Mouse (Mus musculus) limb, embryonic 15.5 days (tissue): Measurements from ENCODE around the gene Tnfaip1. TPM values are rescaled to one million over a fixed set of nuclear protein-coding genes. Genes with fewer than 3 reads are reported as not detected.
"Not testable (repeated sequence)": the region's sequence is repeated elsewhere in the genome, so short reads cannot be mapped to it uniquely, and the experiment has no call there.

ENCODE experiments used
- ATAC-seq: fragments of 200-750 bp; cut with Nextera tagmentation; 2 replicates; pipeline ENCODE4 v1.8.0; 2017; ENCODE audit warnings: low read depth, moderate TSS enrichment; ENCODE audit not compliant: insufficient number of reproducible peaks, low FRiP score, low TSS enrichment
- H3K27ac ChIP-seq: fragments of 300-500 bp; sonication (generic); 2 replicates; pipeline ENCODE4 v1.5.1; 2015; ENCODE audit warnings: moderate library complexity, mild to moderate bottlenecking, inconsistent platforms
- H3K27me3 ChIP-seq: fragments of 300-500 bp; sonication (generic); 2 replicates; pipeline ENCODE4 v1.6.1; 2015; ENCODE audit warnings: inconsistent platforms
- H3K36me3 ChIP-seq: fragments of 300-500 bp; sonication (generic); 2 replicates; pipeline ENCODE4 v1.6.1; 2015; ENCODE audit warnings: inconsistent platforms
- H3K4me1 ChIP-seq: fragments of 300-500 bp; sonication (generic); 2 replicates; pipeline ENCODE4 v1.6.1; 2015; ENCODE audit warnings: inconsistent platforms
- H3K4me2 ChIP-seq: fragments of 300-500 bp; sonication (generic); 2 replicates; pipeline ENCODE4 v1.6.1; 2015; ENCODE audit warnings: mild to moderate bottlenecking, inconsistent platforms
- H3K4me3 ChIP-seq: fragments of 300-500 bp; sonication (generic); 2 replicates; pipeline ENCODE4 v1.5.1; 2015; ENCODE audit warnings: mild to moderate bottlenecking, inconsistent platforms
- H3K9ac ChIP-seq: fragments of 300-500 bp; sonication (generic); 2 replicates; pipeline ENCODE4 v1.6.1; 2015; ENCODE audit warnings: inconsistent platforms
- H3K9me3 ChIP-seq: fragments of 300-500 bp; sonication (generic); 2 replicates; pipeline ENCODE4 v1.6.1; 2016; ENCODE audit warnings: inconsistent platforms
- WGBS: fragments of 180-500 bp; shearing (Covaris S2); methylation state at CpG from one replicate; pipeline ENCODE4 v1.1.7; 2015; 5-methylcytosine and 5-hydroxymethylcytosine counted together
- polyA plus RNA-seq: library from polyadenylated mRNA; unstranded; fragments of >200 nt; fragmentation: Nextera tagmentation; extraction: Ambion mirVana; gene quantifications from 2 replicates; pipeline ENCODE4 v1.2.1, GENCODE M21; 2015

Gene Tnfaip1
- 95.1 and 95.3 TPM in 2 replicates for polyA plus RNA-seq

DNA sequence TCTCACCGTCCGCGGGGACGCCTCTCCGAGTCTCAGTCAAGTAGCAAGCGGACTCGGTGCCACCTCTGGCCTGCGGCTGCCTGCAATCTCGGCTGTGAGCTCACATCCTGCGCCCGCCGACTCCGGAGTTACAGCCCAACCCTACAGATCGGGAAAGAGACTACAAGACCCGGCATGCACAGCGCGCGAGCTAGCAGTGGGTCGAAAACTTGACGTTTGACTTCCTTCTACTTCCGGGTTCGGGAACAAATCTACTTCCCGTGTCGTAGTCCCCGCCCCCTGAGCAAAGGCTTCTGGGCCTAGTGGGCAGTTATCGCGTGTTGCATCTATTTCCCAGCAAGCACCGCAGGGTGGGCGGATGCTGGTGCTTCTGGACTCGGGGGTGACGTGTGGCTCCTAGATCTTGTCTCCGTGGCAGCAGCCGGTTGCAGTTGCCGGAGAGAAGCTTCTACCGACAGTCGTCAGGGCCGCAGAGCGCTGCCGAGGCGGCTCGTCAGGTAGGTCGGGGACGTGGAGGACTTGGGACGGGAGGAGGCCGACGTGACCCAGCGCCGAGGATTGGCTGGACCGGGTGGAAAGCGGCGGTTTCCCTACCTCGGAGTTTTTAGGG is at the start of gene Tnfaip1, which contains the start of gene Ift20:
Gene Tnfaip1 (minus strand): TSS at position 253 of the 610 bp plus-strand sequence.
Gene Ift20 (plus strand): TSS at position 282 of the 610 bp plus-strand sequence.
- Histone ChIP-seq H3K4me1 (peaks cover 23% of the 10 kb centered on the region), H3K9me3 (no peaks in the 10 kb centered on the region)
- WGBS = under 1% methylated on average over 52 of the region's 52 CpGs

DNA sequence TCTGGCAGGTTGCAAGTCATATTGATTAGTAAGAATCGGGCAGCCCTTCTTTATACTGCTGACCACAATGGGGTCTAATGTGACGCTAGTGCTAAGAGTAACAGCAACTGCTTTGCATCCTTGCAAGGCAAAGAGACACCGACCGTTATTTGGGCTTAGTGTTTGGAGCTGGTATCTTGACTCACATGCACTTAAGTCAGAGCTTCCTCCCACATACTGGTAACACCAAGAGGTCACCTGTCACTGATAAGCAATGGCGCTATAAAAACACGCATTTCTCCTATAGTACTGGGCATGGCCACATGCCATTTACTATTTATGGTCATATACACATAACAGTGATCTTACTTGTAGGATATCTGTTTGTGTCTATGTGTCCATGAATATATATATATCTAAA is 46.7 kb upstream of the Tnfaip1 start:
- no peaks in the 10 kb centered on the region for H3K4me1 ChIP-seq
- H3K27ac ChIP-seq = no peak overlapping the region
- no peak overlapping the region for H3K4me3 ChIP-seq
- WGBS = 88% methylated on average over 6 of the region's 6 CpGs
- peaks cover 46% of the 10 kb centered on the region for H3K36me3 ChIP-seq
- no peaks in the 10 kb centered on the region for H3K27me3 ChIP-seq
- H3K9me3 ChIP-seq = peaks cover 4% of the 10 kb centered on the region; the same call in 1 of the 2 replicates
- no peak overlapping the region for H3K4me2 ChIP-seq
- ATAC-seq = no peak
- H3K9ac ChIP-seq = no peak overlapping the region

More for the DNA sequence above, at the start of gene Tnfaip1, which contains the start of gene Ift20:
- peak; percentile 99 for ATAC-seq
- Histone ChIP-seq H3K27me3 (no peaks in the 10 kb centered on the region), H3K9ac (peak within 1 kb of the TSS; percentile 87), H3K4me2 (peak within 1 kb of the TSS; percentile 74), H3K36me3 (peaks cover 44% of the 10 kb centered on the region), H3K4me3 (peak within 1 kb of the TSS; percentile 85), H3K27ac (peak within 1 kb of the TSS; percentile 98)

DNA sequence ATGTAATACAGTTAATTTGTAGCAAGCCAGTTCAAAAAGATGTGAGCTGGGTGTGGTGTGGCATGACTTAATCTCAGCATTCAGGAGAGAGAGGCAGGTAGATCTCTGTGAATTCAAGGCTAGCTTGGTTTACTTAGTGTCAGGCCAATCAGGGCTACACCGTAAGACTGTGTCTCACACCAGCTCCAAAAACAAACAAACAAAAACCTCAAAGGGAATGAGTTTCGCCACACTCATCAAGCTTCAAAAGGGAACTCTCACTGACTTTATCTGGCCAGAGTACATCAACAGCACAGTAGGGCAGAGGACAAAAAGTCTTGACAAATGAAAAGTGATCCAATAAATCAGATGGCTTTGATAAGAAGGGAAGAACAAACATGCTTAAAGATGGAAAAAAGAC is 38.8 kb upstream of the Tnfaip1 start:
- ATAC-seq = no peak
- Histone ChIP-seq H3K27me3 (no peaks in the 10 kb centered on the region), H3K36me3 (peaks cover 56% of the 10 kb centered on the region), H3K27ac (no peak overlapping the region), H3K4me3 (no peak overlapping the region), H3K4me2 (no peak overlapping the region), H3K9ac (no peak overlapping the region), H3K4me1 (no peaks in the 10 kb centered on the region), H3K9me3 (no peaks in the 10 kb centered on the region)
- WGBS = 60% methylated on average over 2 of the region's 2 CpGs

DNA sequence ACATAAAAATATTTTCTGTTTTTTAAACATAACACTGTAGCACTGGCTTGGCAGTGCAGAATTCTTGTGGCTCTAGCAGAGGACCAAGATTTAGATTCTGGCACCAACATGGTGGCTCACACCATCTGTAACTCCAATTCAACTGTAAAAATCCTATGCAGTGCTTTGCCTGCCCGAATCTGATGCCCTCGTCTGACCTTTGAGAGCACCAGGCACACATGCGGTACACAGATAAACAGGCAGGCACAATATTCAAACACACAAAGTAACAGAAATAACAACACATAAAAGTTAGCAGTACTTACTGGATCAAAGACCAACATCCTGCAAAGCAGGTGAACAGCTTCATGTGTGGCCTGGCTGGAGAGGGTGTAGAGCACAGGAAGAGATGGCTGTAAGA is 38.4 kb upstream of the Tnfaip1 start:
- Histone ChIP-seq H3K4me3 (no peak overlapping the region), H3K9ac (no peak overlapping the region), H3K4me2 (no peak overlapping the region), H3K27ac (no peak overlapping the region), H3K36me3 (peaks cover 60% of the 10 kb centered on the region), H3K27me3 (no peaks in the 10 kb centered on the region), H3K4me1 (no peaks in the 10 kb centered on the region), H3K9me3 (no peaks in the 10 kb centered on the region)
- ATAC-seq = no peak
- WGBS = 76% methylated on average over 3 of the region's 3 CpGs

DNA sequence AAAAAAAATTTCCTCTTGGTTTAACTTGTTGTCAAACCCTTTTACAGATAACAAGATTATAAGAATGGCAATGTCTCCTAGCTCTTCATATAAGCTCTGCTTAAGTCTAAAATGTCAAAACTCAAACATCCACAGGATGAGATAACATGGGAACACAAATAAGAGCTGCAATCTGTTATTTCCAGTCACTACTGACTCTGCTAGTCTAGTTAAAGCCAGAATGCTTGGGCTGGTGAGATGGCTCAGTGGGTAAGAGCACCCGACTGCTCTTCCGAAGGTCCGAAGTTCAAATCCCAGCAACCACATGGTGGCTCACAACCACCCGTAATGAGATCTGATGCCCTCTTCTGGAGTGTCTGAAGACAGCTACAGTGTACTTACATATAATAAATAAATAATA is 37.9 kb upstream of the Tnfaip1 start:
- not testable (repeated sequence) for H3K4me1 ChIP-seq, H3K9ac ChIP-seq, H3K9me3 ChIP-seq, H3K27ac ChIP-seq, H3K4me3 ChIP-seq, ATAC-seq, H3K27me3 ChIP-seq, H3K4me2 ChIP-seq
- 86% methylated on average over 4 of the region's 4 CpGs for WGBS
- H3K36me3 ChIP-seq = peaks cover 61% of the 10 kb centered on the region

DNA sequence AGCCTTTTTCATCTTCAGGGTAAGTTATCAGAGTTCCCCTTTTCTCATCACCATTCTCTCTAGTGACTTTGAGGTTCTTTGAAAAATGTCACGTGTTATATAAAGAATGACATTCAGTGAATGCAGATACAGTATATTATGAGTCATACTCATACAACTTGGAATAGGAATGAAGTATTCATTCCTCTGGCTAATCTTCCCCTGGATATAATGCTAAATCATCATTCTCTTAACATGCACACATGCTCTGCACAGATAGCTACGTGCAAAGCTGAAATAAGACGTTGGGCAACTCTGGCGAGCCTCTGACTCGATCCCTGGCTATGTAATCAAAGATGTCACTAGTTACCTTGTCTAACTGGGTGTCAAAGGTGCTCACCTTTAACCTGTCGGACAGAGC is 35.7 kb upstream of the Tnfaip1 start:
- Histone ChIP-seq H3K9me3 (no peaks in the 10 kb centered on the region), H3K36me3 (peaks cover 53% of the 10 kb centered on the region), H3K9ac (no peak overlapping the region), H3K4me2 (no peak overlapping the region), H3K27ac (no peak overlapping the region), H3K4me3 (no peak overlapping the region), H3K27me3 (no peaks in the 10 kb centered on the region), H3K4me1 (no peaks in the 10 kb centered on the region)
- no peak for ATAC-seq
- WGBS = 87% methylated on average over 6 of the region's 6 CpGs

DNA sequence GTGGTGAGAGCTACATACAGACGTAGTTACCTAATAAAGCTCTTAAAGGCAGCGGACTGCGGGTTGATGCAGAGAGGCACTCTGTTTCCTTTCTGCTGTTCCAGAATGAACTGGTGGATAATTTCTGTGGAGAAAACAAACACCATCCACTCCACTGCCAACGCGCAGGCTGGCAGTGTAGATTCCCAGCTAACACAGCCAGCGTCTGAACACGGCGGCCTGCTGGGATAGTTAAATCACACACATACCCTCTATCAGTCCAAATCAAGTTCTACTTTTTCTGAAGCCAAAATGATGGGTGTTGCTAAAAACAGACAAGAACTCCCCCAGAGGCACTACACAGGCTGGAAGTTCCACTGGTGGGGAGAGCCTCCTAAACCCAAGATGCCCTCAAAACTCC is 35.3 kb upstream of the Tnfaip1 start:
- H3K9ac ChIP-seq = no peak overlapping the region
- H3K4me3 ChIP-seq = no peak overlapping the region
- H3K4me2 ChIP-seq = no peak overlapping the region
- no peaks in the 10 kb centered on the region for H3K27me3 ChIP-seq
- 93% methylated on average over 8 of the region's 8 CpGs for WGBS
- no peaks in the 10 kb centered on the region for H3K4me1 ChIP-seq
- no peak for ATAC-seq
- no peak overlapping the region for H3K27ac ChIP-seq
- H3K9me3 ChIP-seq = no peaks in the 10 kb centered on the region
- H3K36me3 ChIP-seq = peaks cover 53% of the 10 kb centered on the region

DNA sequence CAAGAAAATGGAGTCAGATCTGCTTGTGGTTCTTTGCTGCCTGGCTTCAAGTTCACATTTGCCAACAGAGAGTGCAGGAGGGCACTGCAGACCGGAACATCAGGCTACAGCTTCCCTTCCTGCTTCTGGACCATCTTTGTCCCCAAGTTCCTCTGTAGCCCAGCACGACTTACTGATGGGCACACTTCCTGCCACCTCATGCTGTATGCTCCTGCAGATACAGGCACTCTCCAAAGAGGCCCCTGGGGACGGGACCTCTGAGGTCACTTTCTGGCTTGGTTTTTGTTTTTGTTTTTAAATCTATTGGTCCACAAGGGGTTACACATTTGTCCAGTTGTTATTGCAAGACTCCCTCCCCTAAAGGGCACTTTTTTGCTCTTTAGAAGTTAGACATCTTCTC is 33.7 kb upstream of the Tnfaip1 start:
- H3K9ac ChIP-seq = no peak overlapping the region
- no peaks in the 10 kb centered on the region for H3K27me3 ChIP-seq
- H3K9me3 ChIP-seq = no peaks in the 10 kb centered on the region
- H3K4me1 ChIP-seq = no peaks in the 10 kb centered on the region
- H3K36me3 ChIP-seq = peaks cover 58% of the 10 kb centered on the region
- 71% methylated on average over 3 of the region's 3 CpGs for WGBS
- H3K27ac ChIP-seq = no peak overlapping the region
- no peak overlapping the region for H3K4me3 ChIP-seq
- H3K4me2 ChIP-seq = no peak overlapping the region
- ATAC-seq = no peak

DNA sequence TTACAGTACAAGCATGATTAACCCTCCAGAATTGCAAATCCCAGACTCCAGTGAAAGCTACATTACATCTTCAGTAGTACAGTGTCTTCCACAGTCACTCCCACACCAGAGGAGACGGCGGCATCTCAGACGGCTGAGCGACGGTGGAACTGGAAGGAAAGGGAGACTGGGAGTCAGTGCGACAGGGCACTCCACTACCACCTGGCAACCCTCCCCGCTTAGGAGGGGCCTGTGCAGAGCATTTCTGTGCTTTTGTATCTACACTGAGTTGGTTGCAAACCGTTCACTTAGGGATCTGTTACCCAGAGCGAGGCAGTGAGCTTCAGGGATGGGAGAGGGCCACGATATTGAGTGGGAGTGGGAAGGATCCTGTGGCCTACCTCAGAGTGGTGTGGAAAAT is 32.7 kb upstream of the Tnfaip1 start:
- 80% methylated on average over 10 of the region's 10 CpGs for WGBS
- Histone ChIP-seq H3K9me3 (no peaks in the 10 kb centered on the region), H3K36me3 (peaks cover 52% of the 10 kb centered on the region), H3K27ac (no peak overlapping the region), H3K4me3 (no peak overlapping the region), H3K4me2 (no peak overlapping the region), H3K9ac (no peak overlapping the region), H3K4me1 (no peaks in the 10 kb centered on the region), H3K27me3 (no peaks in the 10 kb centered on the region)
- ATAC-seq = no peak

DNA sequence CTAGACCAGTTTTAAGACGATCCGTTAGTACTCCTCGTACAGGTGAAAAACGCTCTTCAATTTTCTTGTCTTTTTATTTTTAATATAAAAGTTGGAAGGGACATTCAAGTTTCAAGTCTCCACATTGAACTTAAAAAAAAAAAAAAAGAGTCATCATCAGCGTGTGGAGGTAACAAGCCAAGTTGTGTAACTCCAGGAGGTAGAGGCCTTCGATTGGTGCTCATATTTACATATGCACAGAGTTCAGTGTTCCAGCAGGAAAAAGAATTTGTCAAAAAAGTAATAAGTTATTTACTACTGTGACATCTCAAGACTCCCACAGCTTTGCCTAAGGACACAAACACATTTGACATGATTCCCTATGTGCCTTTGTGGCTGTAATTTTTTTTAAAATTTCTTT is 31.5 kb upstream of the Tnfaip1 start:
- no peaks in the 10 kb centered on the region for H3K4me1 ChIP-seq
- no peak overlapping the region for H3K4me2 ChIP-seq
- no peak overlapping the region for H3K27ac ChIP-seq
- WGBS = 90% methylated on average over 6 of the region's 6 CpGs
- ATAC-seq = no peak
- H3K27me3 ChIP-seq = no peaks in the 10 kb centered on the region
- H3K36me3 ChIP-seq = peaks cover 44% of the 10 kb centered on the region
- H3K9me3 ChIP-seq = no peaks in the 10 kb centered on the region
- H3K9ac ChIP-seq = no peak overlapping the region
- H3K4me3 ChIP-seq = no peak overlapping the region

DNA sequence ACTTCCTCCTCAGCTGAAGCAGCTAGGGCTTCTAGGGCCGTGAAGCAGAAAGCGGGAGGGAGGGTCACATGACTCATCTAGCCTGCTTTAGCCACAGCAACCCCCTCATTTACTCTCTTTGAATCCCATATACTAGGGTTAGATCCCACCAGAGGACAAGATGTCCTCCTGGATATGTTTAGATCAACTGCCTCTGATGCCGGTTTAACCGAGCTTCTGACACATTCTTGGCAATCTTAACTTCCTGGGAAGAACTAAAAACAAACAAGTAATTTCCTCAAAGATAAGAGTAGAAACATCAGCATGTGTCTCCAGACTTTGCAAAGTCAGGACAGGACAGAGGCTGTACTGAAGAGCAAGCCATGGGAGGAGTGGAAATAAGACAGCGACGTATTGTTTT is 30.6 kb upstream of the Tnfaip1 start:
- Histone ChIP-seq H3K36me3 (peaks cover 36% of the 10 kb centered on the region), H3K4me2 (no peak overlapping the region), H3K27me3 (no peaks in the 10 kb centered on the region), H3K4me1 (no peaks in the 10 kb centered on the region), H3K9me3 (no peaks in the 10 kb centered on the region), H3K4me3 (no peak overlapping the region), H3K9ac (no peak overlapping the region), H3K27ac (peak overlapping the region; percentile 43; the same call in 1 of the 2 replicates)
- no peak for ATAC-seq
- 52% methylated on average over 6 of the region's 6 CpGs for WGBS

DNA sequence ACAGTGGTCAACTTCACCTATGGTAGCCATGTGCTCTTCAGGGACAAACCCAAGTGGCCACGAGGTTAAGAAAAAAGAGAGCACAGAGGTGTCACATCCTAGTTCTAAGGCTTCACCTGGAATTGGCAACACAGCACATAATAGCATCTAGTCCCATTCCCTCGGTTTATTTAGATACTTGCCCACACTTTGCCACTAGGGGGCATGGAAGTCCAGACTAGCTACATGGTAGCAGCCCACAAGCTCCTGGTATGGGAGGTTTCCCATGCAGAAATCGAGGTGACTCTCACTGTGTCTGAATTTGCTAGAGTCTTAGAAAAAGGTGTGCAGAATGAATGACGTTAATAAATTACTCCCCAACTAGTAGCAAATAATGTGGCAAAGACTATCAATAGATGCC is 24.3 kb upstream of the Tnfaip1 start:
- H3K27ac ChIP-seq = no peak overlapping the region
- no peaks in the 10 kb centered on the region for H3K9me3 ChIP-seq
- 14% methylated on average over 4 of the region's 4 CpGs for WGBS
- H3K4me1 ChIP-seq = no peaks in the 10 kb centered on the region
- no peak for ATAC-seq
- H3K36me3 ChIP-seq = 0 out of 2 replicates have a peak, but pooled peaks cover under 1% of the 10 kb centered on the region
- no peak overlapping the region for H3K4me2 ChIP-seq
- H3K4me3 ChIP-seq = no peak overlapping the region
- H3K27me3 ChIP-seq = no peaks in the 10 kb centered on the region
- no peak overlapping the region for H3K9ac ChIP-seq

DNA sequence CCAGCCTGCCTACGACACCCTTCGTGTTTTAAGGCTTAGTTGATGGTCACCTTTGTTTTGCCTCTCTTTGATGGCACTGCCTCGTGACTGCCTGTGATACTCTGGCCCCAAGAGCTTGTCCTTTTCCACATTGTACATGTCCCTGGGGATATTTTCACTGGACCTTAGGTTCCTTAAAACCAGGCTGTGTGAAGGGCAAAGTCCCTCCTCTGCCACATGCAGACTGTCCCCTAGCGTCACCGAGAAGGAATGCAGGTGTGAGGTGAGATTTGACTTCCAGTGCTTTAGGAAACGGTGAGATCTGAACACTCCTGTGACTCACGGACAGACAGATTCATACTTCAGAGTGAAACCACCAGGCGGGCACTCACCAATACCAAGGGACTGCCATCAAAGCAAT is 21.1 kb upstream of the Tnfaip1 start:
- no peaks in the 10 kb centered on the region for H3K9me3 ChIP-seq
- no peaks in the 10 kb centered on the region for H3K36me3 ChIP-seq
- H3K27me3 ChIP-seq = no peaks in the 10 kb centered on the region
- H3K4me1 ChIP-seq = no peaks in the 10 kb centered on the region
- 60% methylated on average over 8 of the region's 8 CpGs for WGBS
- H3K9ac ChIP-seq = no peak overlapping the region
- no peak overlapping the region for H3K4me2 ChIP-seq
- no peak overlapping the region for H3K4me3 ChIP-seq
- no peak overlapping the region for H3K27ac ChIP-seq
- no peak for ATAC-seq
